In the genomic region with DNA sequence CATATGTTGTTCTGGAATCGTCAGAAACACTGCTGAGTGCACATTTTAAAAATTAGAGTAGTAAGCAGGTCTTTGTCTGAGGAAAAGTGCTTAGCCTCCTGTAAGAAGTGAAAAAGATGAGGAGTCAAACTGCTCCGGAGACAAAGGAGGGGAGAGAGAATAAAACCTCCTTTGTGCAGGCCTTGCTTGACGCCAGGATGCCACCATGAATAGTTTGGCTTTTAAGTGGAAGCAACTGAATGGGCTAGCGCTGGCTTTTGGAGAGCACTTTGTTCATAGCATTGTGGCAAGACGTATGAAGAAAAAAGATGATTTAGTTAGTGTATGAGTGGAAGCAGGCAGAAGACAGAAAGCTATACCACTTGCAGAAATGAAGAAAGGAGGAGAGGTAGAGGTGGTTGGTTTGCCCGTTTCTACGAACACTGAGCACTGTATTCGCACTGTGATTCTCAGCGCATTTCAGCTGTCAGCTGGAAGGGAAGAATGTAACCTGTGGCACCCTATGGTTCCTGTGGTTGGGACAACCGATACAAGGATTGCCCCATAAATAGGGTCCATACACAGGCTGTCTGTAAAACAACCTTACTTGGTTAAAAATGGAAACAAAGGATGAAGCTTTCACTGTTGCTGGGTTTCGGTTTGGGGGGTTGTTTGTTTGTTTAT, we compare ENCODE assay signal across 20 mouse cellular contexts. TPM values are rescaled to one million over a fixed set of nuclear protein-coding genes. Genes with fewer than 3 reads are reported as not detected.
DNase-seq lines count a peak whose midpoint lies in the region; ATAC-seq lines count a peak whose summit lies in the region.
"Had no signal": no experiment of that assay in that cellular context is flagged by ENCODE, and none has a peak within 500 bp of the region (broad histone marks: within the 10 kb centered on the region; RNA-seq: fewer than 3 reads in every experiment).

No protein-coding gene starts in this region.

- 0 out of 2 replicates have a peak overlapping the region, but pooled peaks have one; percentile 3 for H3K4me3 ChIP-seq in hindbrain, embryonic 10.5 days
- H3K4me3 ChIP-seq in hindbrain, embryonic 16.5 days (ENCODE audit: low read length) = no peak overlapping the region
- no peak overlapping the region for H3K4me3 ChIP-seq in hindbrain, embryonic 15.5 days
- no peak overlapping the region for H3K4me3 ChIP-seq in neural tube, embryonic 13.5 days
- no peak overlapping the region for H3K4me3 ChIP-seq in heart, embryonic 10.5 days
- H3K4me3 ChIP-seq: limb, embryonic 10.5 days; liver, embryonic 12.5 days had no signal

- peaks cover 19% of the 10 kb centered on the region for H3K4me1 ChIP-seq in hindbrain, embryonic 10.5 days (replicated peaks)
- H3K4me1 ChIP-seq in hindbrain, embryonic 16.5 days (ENCODE audit: control insufficient read depth, insufficient read depth, low read depth, low read length) = no peaks in the 10 kb centered on the region
- 0 out of 2 replicates have a peak, but pooled peaks cover 6% of the 10 kb centered on the region for H3K4me1 ChIP-seq in hindbrain, embryonic 15.5 days (replicated peaks)
- H3K4me1 ChIP-seq in neural tube, embryonic 13.5 days (replicated peaks) = peaks cover 10% of the 10 kb centered on the region
- H3K4me1 ChIP-seq in heart, embryonic 10.5 days = no peaks in the 10 kb centered on the region
- H3K4me1 ChIP-seq: limb, embryonic 10.5 days; liver, embryonic 12.5 days had no signal

- no peaks in the 10 kb centered on the region for H3K27me3 ChIP-seq in hindbrain, embryonic 10.5 days (ENCODE audit: insufficient read depth, poor library complexity, severe bottlenecking)
- H3K27me3 ChIP-seq in hindbrain, embryonic 16.5 days (replicated peaks; ENCODE audit: control insufficient read depth, insufficient read depth, low read length) = no peaks in the 10 kb centered on the region
- no peaks in the 10 kb centered on the region for H3K27me3 ChIP-seq in hindbrain, embryonic 15.5 days
- H3K27me3 ChIP-seq in neural tube, embryonic 13.5 days = no peaks in the 10 kb centered on the region
- no peaks in the 10 kb centered on the region for H3K27me3 ChIP-seq in heart, embryonic 10.5 days (ENCODE audit: insufficient read depth, poor library complexity, severe bottlenecking)
- H3K27me3 ChIP-seq: liver, embryonic 12.5 days had no signal

- no peak overlapping the region for H3K4me2 ChIP-seq in hindbrain, embryonic 16.5 days (ENCODE audit: low read length)
- H3K4me2 ChIP-seq in hindbrain, embryonic 15.5 days = 0 out of 2 replicates have a peak overlapping the region, but pooled peaks have one; percentile 1
- H3K4me2 ChIP-seq in neural tube, embryonic 13.5 days = 0 out of 2 replicates have a peak overlapping the region, but pooled peaks have one; percentile 13
- H3K4me2 ChIP-seq: liver, embryonic 12.5 days had no signal

- ATAC-seq in hindbrain, embryonic 16.5 days = no peak
- no peak for ATAC-seq in hindbrain, embryonic 15.5 days (ENCODE audit: low FRiP score, low read depth)
- no peak for ATAC-seq in neural tube, embryonic 13.5 days (ENCODE audit: low read depth)
- ATAC-seq: inflammation-experienced regulatory T-cells, adult 6 months; liver, embryonic 12.5 days had no signal

- 26% methylated on average over 11 of the region's 11 CpGs for WGBS in hindbrain, embryonic 10.5 days
- 31% methylated on average over 11 of the region's 11 CpGs for WGBS in hindbrain, embryonic 16.5 days
- WGBS in hindbrain, embryonic 15.5 days = 23% methylated on average over 11 of the region's 11 CpGs
- WGBS in neural tube, embryonic 13.5 days = 23% methylated on average over 11 of the region's 11 CpGs
- 78% methylated on average over 11 of the region's 11 CpGs for WGBS in heart, embryonic 10.5 days

- no peak overlapping the region for H3K9ac ChIP-seq in hindbrain, embryonic 16.5 days (ENCODE audit: low read depth, low read length)
- H3K9ac ChIP-seq in hindbrain, embryonic 15.5 days = no peak overlapping the region
- H3K9ac ChIP-seq in neural tube, embryonic 13.5 days = no peak overlapping the region
- H3K9ac ChIP-seq: liver, embryonic 12.5 days had no signal

- H3K36me3 ChIP-seq in hindbrain, embryonic 10.5 days = no peaks in the 10 kb centered on the region
- no peaks in the 10 kb centered on the region for H3K36me3 ChIP-seq in hindbrain, embryonic 16.5 days (ENCODE audit: control insufficient read depth, insufficient read depth, low read length)
- no peaks in the 10 kb centered on the region for H3K36me3 ChIP-seq in hindbrain, embryonic 15.5 days
- H3K36me3 ChIP-seq in neural tube, embryonic 13.5 days = no peaks in the 10 kb centered on the region
- no peaks in the 10 kb centered on the region for H3K36me3 ChIP-seq in heart, embryonic 10.5 days
- H3K36me3 ChIP-seq: limb, embryonic 10.5 days; liver, embryonic 12.5 days had no signal

- no peaks in the 10 kb centered on the region for H3K9me3 ChIP-seq in hindbrain, embryonic 10.5 days
- no peaks in the 10 kb centered on the region for H3K9me3 ChIP-seq in hindbrain, embryonic 16.5 days (ENCODE audit: control insufficient read depth, low read length)
- no peaks in the 10 kb centered on the region for H3K9me3 ChIP-seq in hindbrain, embryonic 15.5 days
- no peaks in the 10 kb centered on the region for H3K9me3 ChIP-seq in neural tube, embryonic 13.5 days
- no peaks in the 10 kb centered on the region for H3K9me3 ChIP-seq in heart, embryonic 10.5 days
- H3K9me3 ChIP-seq: limb, embryonic 10.5 days; liver, embryonic 12.5 days had no signal

- H3K27ac ChIP-seq in hindbrain, embryonic 10.5 days = peak overlapping the region; percentile 66
- no peak overlapping the region for H3K27ac ChIP-seq in hindbrain, embryonic 16.5 days (ENCODE audit: low read depth, low read length)
- H3K27ac ChIP-seq in hindbrain, embryonic 15.5 days (replicated peaks) = no peak overlapping the region
- no peak overlapping the region for H3K27ac ChIP-seq in neural tube, embryonic 13.5 days (replicated peaks)
- no peak overlapping the region for H3K27ac ChIP-seq in heart, embryonic 10.5 days
- H3K27ac ChIP-seq: limb, embryonic 10.5 days; liver, embryonic 12.5 days had no signal

- peak; percentile 37 for DNase-seq in hindbrain, embryonic 10.5 days (ENCODE audit: low spot score)
- peak; percentile 20 for DNase-seq in embryo, embryonic 9.5 days (ENCODE audit: extremely low spot score)
- no peak for DNase-seq in spleen, postnatal 14 days (ENCODE audit: low spot score in 2 of 2)
- no peak for DNase-seq in heart, embryonic 10.5 days (ENCODE audit: low spot score)
- DNase-seq: adrenal gland, adult 2 months; B cell, adult 2 months; cerebellum, adult 11-12 months; kidney, adult 9 months; layer of hippocampus, postnatal 36 days; thymus, postnatal 36 days had no signal

RNA-seq across cellular contexts. Expression of gene Xirp2, which starts 42.8 kb away (rescaled TPM):
- not detected in 2 replicates for polyA plus RNA-seq in hindbrain, embryonic 10.5 days (2016; fragmentation: Nextera tagmentation; extraction: Ambion mirVana)
- 0.02 TPM in 1 of 2 replicates, not detected in the other for polyA plus RNA-seq in hindbrain, embryonic 16.5 days (2015; fragmentation: Nextera tagmentation; extraction: Ambion mirVana)
- polyA plus RNA-seq in hindbrain, embryonic 15.5 days (2015; fragmentation: Nextera tagmentation; extraction: Ambion mirVana) = not detected in 2 replicates
- not detected in 2 replicates for polyA plus RNA-seq in neural tube, embryonic 13.5 days (2015; fragmentation: Nextera tagmentation; extraction: Ambion mirVana)
- 0.01 and 0.02 TPM in 2 replicates for polyA plus RNA-seq in heart, embryonic 10.5 days (2016; fragmentation: Nextera tagmentation; extraction: Ambion mirVana)
- polyA plus RNA-seq: adrenal gland, adult 2 months; inflammation-experienced regulatory T-cells, adult 6 months; large intestine, adult 2 months; limb, embryonic 10.5 days; liver, embryonic 12.5 days; spleen, adult 2 months had no signal

RNA-seq across cellular contexts. Expression of gene Gm26727, which starts 55.6 kb away (rescaled TPM):
- not detected in 2 replicates for polyA plus RNA-seq in hindbrain, embryonic 10.5 days (2016; fragmentation: Nextera tagmentation; extraction: Ambion mirVana)
- polyA plus RNA-seq in hindbrain, embryonic 16.5 days (2015; fragmentation: Nextera tagmentation; extraction: Ambion mirVana) = not detected in 2 replicates
- polyA plus RNA-seq in hindbrain, embryonic 15.5 days (2015; fragmentation: Nextera tagmentation; extraction: Ambion mirVana) = not detected in 2 replicates
- not detected in 2 replicates for polyA plus RNA-seq in neural tube, embryonic 13.5 days (2015; fragmentation: Nextera tagmentation; extraction: Ambion mirVana)
- polyA plus RNA-seq in heart, embryonic 10.5 days (2016; fragmentation: Nextera tagmentation; extraction: Ambion mirVana) = not detected in 2 replicates
- polyA plus RNA-seq: adrenal gland, adult 2 months; heart, embryonic 16.5 days; inflammation-experienced regulatory T-cells, adult 6 months; large intestine, adult 2 months; limb, embryonic 10.5 days; liver, embryonic 12.5 days; lung, embryonic 16.5 days; spleen, adult 2 months had no signal

Comparison
In these comparisons a context has a peak if more than half of its experiments do, and no peak if none do; other contexts are left out.
1. DNase-seq: peak in hindbrain, embryonic 10.5 days (single experiment) and embryo, embryonic 9.5 days (single experiment); none in spleen, postnatal 14 days (0 of 2) and heart, embryonic 10.5 days (single experiment).